27 mouse cellular contexts compared by ENCODE assay signal in genomic region chr11:41812996-41813395, GRCm38 (mm10).
"Had no signal": no experiment of that assay in that cellular context is flagged by ENCODE, and none has a peak within 500 bp of the region (broad histone marks: within the 10 kb centered on the region; RNA-seq: fewer than 3 reads in every experiment).

No protein-coding gene starts in this region.

- H3K4me1 ChIP-seq: heart, embryonic 10.5 days; heart, embryonic 12.5 days; hindbrain, embryonic 10.5 days; hindbrain, embryonic 12.5 days; intestine, embryonic 15.5 days; limb, embryonic 13.5 days; limb, embryonic 15.5 days; liver, embryonic 12.5 days had no signal

- ATAC-seq: hindbrain, embryonic 16.5 days; inflammation-experienced regulatory T-cells, adult 6 months; intestine, embryonic 15.5 days; intestine, postnatal 0 days; liver, embryonic 12.5 days had no signal

- H3K27ac ChIP-seq: gastrocnemius, adult 2 months; heart, embryonic 10.5 days; hindbrain, embryonic 10.5 days; hindbrain, embryonic 12.5 days; hindbrain, embryonic 14.5 days; intestine, embryonic 15.5 days; kidney, postnatal 0 days; limb, embryonic 13.5 days; limb, embryonic 15.5 days; liver, embryonic 12.5 days; liver, embryonic 14.5 days had no signal

- H3K36me3 ChIP-seq: heart, embryonic 10.5 days; heart, embryonic 12.5 days; hindbrain, embryonic 10.5 days; hindbrain, embryonic 12.5 days; intestine, embryonic 15.5 days; limb, embryonic 13.5 days; limb, embryonic 15.5 days; liver, embryonic 12.5 days had no signal

- H3K9ac ChIP-seq: heart, embryonic 12.5 days; hindbrain, embryonic 12.5 days; hindbrain, embryonic 14.5 days; intestine, embryonic 15.5 days; limb, embryonic 13.5 days; limb, embryonic 15.5 days; liver, embryonic 12.5 days; liver, embryonic 14.5 days had no signal

- H3K4me2 ChIP-seq: heart, embryonic 12.5 days; hindbrain, embryonic 12.5 days; hindbrain, embryonic 14.5 days; intestine, embryonic 15.5 days; limb, embryonic 13.5 days; limb, embryonic 15.5 days; liver, embryonic 12.5 days had no signal

- DNase-seq: gastrocnemius, adult 2 months; gastrocnemius, postnatal 10 days; gastrocnemius, postnatal 25 days; heart, adult 18-20 months; heart, postnatal 10 days; heart, postnatal 4 days; kidney, adult 18-20 months; kidney, adult 8-10 months; kidney, postnatal 14 days; kidney, postnatal 36 days; layer of hippocampus, adult 9-11 months; layer of hippocampus, postnatal 36 days; lung, adult 18-20 months had no signal

- H3K9me3 ChIP-seq: heart, embryonic 10.5 days; heart, embryonic 12.5 days; hindbrain, embryonic 10.5 days; hindbrain, embryonic 12.5 days; intestine, embryonic 15.5 days; limb, embryonic 13.5 days; limb, embryonic 15.5 days; liver, embryonic 12.5 days had no signal

- H3K4me3 ChIP-seq: gastrocnemius, adult 2 months; heart, embryonic 10.5 days; heart, embryonic 12.5 days; hindbrain, embryonic 10.5 days; hindbrain, embryonic 12.5 days; intestine, embryonic 15.5 days; limb, embryonic 13.5 days; limb, embryonic 15.5 days; liver, embryonic 12.5 days had no signal

- H3K27me3 ChIP-seq: heart, embryonic 12.5 days; hindbrain, embryonic 12.5 days; intestine, embryonic 15.5 days; limb, embryonic 13.5 days; limb, embryonic 15.5 days; liver, embryonic 12.5 days had no signal
